Mouse (Mus musculus) G1E (cell line): ENCODE data around the gene Pid1. TPM values are rescaled to one million over a fixed set of nuclear protein-coding genes. Genes with fewer than 3 reads are reported as not detected.

Experiments
- ATAC-seq: 2 replicates; pipeline ENCODE4 v1.8.0; 2016; ENCODE audit warnings: mild to moderate bottlenecking; ENCODE audit not compliant: insufficient number of reproducible peaks, poor library complexity, low FRiP score, severe bottlenecking; ENCODE audit errors: extremely low read depth
- DNase-seq: peaks from one replicate; pipeline ENCODE4 v3.0.0; 2012; ENCODE audit warnings: low spot score
- H3K27me3 ChIP-seq: 2 replicates; pipeline ENCODE4 v1.6.1; 2012; ENCODE audit warnings: mild to moderate bottlenecking, low read length, inconsistent platforms; ENCODE audit not compliant: insufficient read depth
- H3K36me3 ChIP-seq: replicated peaks from 2 replicates; pipeline ENCODE3; 2012; ENCODE audit warnings: mild to moderate bottlenecking, inconsistent platforms
- H3K4me1 ChIP-seq: 2 replicates; pipeline ENCODE4 v1.6.1; 2012; ENCODE audit warnings: low read depth, low read length, inconsistent platforms, mixed read lengths; ENCODE audit not compliant: insufficient read depth
- H3K4me3 ChIP-seq: 2 replicates; pipeline ENCODE4 v1.5.1; 2012; ENCODE audit warnings: low read depth, mild to moderate bottlenecking, inconsistent platforms, low read length, moderate library complexity, mixed read lengths
- H3K9me3 ChIP-seq: replicated peaks from 2 replicates; pipeline ENCODE4 v1.6.1; 2012; ENCODE audit warnings: inconsistent platforms
- CTCF ChIP-seq: IDR thresholded peaks from 2 replicates; pipeline ENCODE4 v1.5.1; 2012; ENCODE audit warnings: low read depth, low read length, inconsistent platforms, mixed read lengths
- GATA1 ChIP-seq: IDR thresholded peaks from 2 replicates; pipeline ENCODE4 v1.6.1; 2012; ENCODE audit warnings: borderline replicate concordance, low read length, inconsistent platforms, mixed read lengths
- GATA2 ChIP-seq: IDR thresholded peaks from 2 replicates; pipeline ENCODE4 v1.6.1; 2012; ENCODE audit warnings: low read depth, low read length, inconsistent platforms, borderline replicate concordance
- POLR2AphosphoS5 ChIP-seq: IDR thresholded peaks from 2 replicates; pipeline ENCODE4 v1.6.1; 2012; ENCODE audit warnings: low read depth, low read length, inconsistent platforms; ENCODE audit not compliant: insufficient replicate concordance
- TAL1 ChIP-seq: conservative IDR thresholded peaks from 2 replicates; pipeline ENCODE4 v1.6.1; 2012; ENCODE audit warnings: low read depth, low read length, inconsistent platforms, mixed read lengths
- polyA plus RNA-seq: library from polyadenylated mRNA; stranded (reverse); fragments of >175 nt; gene quantifications from 2 replicates; pipeline ENCODE4 v1.2.3, GENCODE M21; 2012
- total RNA-seq, 2 experiments: library from RNA; stranded (forward) in 1 of 2; stranded (reverse) in 1 of 2; fragments of 200-1000 nt in 1 of 2; fragments of >200 nt in 1 of 2; fragmentation: Nextera tagmentation in 1 of 2; gene quantifications; 2 replicates each; pipeline ENCODE4 v1.2.3; 2014 to 2017

Gene Pid1
- total and polyA plus RNA-seq, 3 experiments, result 0.33 TPM; not detected in 2

DNA sequence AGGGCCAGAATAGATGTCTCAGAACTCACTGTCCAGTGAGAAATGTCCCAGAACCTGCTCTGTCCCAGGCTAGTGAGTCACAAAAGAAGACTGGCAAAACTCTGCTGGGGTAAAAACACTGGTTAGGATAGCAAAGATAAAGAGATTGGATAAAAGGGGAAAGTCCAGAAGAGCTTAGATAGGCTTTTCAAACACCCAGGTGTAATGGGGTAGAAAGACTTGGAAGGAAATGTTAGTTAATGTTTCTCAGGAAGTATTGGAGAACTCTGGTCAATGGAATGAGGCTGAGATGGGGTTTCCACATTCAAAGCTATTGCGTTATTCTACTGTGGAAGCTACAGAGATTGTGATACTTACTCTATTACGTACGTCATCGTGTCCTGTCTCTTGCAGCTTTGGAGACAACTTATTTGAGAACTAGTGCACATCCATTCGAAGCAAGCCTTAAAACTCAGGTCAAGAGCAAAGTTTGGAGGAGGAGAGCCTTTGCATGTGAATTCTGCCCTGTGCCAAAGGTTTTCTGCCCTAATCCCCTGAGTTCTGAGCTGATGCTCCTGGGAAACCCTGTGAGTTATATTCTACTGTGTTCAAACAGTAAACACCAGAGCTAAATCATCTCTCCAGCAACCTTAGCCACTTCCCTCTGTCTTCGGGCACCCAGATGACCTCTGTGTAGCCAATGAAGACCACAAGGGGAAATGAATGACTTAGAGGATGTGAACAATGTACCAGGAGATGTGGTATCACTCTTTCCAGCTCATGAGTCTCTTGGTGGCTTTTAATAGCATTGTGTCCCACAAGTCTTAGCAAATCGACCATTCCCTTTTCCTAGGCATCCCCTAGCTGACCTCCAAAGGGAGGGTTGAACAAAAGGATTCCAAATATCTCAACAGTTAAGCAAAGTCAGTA, 1.0 kb downstream of the Pid1 start:
- Histone ChIP-seq H3K4me1 (no peaks in the 10 kb centered on the region), H3K9me3 (peaks cover 61% of the 10 kb centered on the region), H3K27me3 (no peaks in the 10 kb centered on the region), H3K36me3 (no peaks in the 10 kb centered on the region), H3K4me3 (no peak overlapping the region)
- no peak for ATAC-seq
- TF ChIP-seq POLR2AphosphoS5 (no peak), TAL1 (no peak), CTCF (no peak), GATA2 (no peak), GATA1 (no peak)
- no peak for DNase-seq

DNA sequence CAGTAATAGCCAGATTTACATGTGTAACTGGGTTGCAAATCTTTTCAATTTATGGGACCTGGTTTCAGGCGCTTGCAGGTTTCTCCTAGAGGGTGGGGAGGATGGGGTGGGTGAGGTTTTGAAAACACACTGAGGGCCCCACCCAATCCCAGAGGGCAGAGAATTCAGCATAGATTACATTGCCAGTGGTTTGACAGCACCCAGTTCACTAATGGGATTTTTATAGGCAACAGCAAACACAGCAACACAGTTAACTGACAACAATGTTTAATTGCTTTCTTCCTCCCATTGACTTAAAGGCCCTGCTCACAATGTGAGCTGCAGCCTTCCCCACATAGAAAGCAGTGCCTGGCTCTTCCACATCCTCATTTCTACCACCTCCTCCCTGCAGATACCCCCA, 1.8 kb downstream of the Pid1 start:
- H3K27me3 ChIP-seq, result no peaks in the 10 kb centered on the region
- ATAC-seq (no peak), DNase-seq (no peak)
- no peak overlapping the region for H3K4me3 ChIP-seq
- H3K9me3 ChIP-seq, result peaks cover 56% of the 10 kb centered on the region
- no peaks in the 10 kb centered on the region for H3K4me1 ChIP-seq
- TF ChIP-seq CTCF, result no peak
- no peak for TF ChIP-seq GATA1
- TF ChIP-seq TAL1, result no peak
- no peak for TF ChIP-seq GATA2
- TF ChIP-seq POLR2AphosphoS5, result no peak
- no peaks in the 10 kb centered on the region for H3K36me3 ChIP-seq

DNA sequence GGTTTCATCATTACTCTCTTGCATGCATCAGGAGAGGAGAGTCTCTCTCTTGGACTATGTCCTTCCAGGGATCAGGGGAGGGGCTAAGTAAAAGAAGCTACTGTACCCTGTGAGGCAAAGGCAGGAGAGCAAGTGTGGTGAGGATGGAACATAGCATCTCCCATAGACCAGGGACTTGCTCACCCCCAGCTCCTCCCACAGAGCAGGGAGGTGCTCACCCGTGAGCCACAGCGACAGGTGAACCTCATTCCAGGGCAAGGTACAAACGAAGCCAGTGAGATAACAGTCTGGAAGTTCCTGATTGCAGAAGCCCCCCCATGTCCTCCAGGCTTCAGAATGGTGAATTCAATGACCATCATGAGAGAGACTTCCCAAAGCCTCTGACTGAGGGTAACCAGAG, 2.6 kb downstream of the Pid1 start:
- ATAC-seq (no peak), DNase-seq (no peak)
- TF ChIP-seq GATA1 (no peak), GATA2 (no peak), CTCF (no peak), POLR2AphosphoS5 (no peak), TAL1 (no peak)
- H3K36me3 ChIP-seq, result no peaks in the 10 kb centered on the region
- no peak overlapping the region for H3K4me3 ChIP-seq
- peaks cover 51% of the 10 kb centered on the region for H3K9me3 ChIP-seq
- H3K27me3 ChIP-seq, result no peaks in the 10 kb centered on the region
- no peaks in the 10 kb centered on the region for H3K4me1 ChIP-seq

DNA sequence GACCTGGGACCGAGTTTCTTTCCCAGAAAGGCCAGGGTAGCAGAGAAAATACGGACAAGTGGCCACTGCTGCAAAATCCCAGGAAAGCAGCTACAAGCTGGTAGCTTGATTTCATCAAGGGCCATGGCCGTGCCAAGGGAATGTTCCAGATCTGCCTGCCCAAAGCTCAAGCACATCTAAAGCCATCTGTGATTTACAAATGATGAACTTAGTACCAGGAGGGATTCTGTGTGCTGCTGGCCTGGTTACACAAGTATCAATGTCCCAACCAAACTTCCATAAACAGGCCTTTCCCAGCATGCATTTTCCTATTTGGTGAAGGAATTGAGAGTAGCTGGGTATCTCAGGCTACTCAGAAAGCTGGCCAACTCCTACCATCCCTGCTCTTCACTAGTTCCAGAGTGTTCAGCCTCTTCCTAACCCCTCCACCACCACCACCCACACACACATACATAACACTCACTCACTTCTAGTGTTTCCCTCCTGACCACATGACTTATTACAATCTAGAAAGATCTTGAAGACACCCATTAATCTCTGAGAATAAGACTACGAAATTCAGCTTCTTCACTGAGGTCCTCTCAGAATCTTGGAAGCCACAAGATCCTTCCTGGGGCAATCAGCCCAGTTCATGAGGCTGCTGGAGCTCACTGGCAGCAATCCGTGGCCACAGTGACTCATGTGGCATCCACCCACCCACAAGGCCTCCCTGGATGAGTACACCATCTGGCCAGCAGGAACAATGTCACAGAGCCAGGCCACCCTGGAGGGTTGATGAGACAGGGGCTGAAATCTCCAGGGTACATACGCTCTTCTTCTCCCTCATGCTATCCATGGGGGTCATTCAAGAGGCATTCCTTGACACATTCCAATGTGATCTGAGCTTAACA, 4.1 kb downstream of the Pid1 start:
- no peaks in the 10 kb centered on the region for H3K4me1 ChIP-seq
- ATAC-seq (no peak), DNase-seq (no peak)
- H3K27me3 ChIP-seq, result no peaks in the 10 kb centered on the region
- no peak overlapping the region for H3K4me3 ChIP-seq
- no peaks in the 10 kb centered on the region for H3K36me3 ChIP-seq
- H3K9me3 ChIP-seq, result peaks cover 39% of the 10 kb centered on the region
- TF ChIP-seq GATA1 (no peak), TAL1 (no peak), CTCF (no peak), POLR2AphosphoS5 (no peak), GATA2 (no peak)

DNA sequence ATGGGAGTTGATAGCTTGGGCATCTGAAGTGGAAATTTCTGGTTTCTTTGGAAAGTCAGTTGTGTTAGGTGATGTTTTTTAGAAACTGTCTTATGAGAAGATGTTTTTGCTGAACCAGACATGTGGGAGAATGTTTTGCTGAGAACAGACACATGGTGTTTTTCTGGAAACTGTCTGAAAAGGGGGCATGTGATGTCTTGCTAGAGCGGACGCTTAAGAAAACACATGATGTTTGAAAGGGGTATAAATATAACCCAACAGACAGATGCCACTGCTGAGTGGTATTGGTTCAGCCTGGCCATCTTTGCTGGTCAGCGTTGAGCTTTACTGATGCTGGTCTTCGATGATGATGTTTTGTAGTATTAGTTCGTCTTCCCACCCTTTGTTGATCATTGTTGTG, 6.8 kb downstream of the Pid1 start:
- Histone ChIP-seq H3K27me3 (no peaks in the 10 kb centered on the region), H3K36me3 (no peaks in the 10 kb centered on the region), H3K9me3 (peaks cover 34% of the 10 kb centered on the region), H3K4me1 (no peaks in the 10 kb centered on the region), H3K4me3 (no peak overlapping the region)
- ATAC-seq, result no peak
- no peak for DNase-seq
- TF ChIP-seq POLR2AphosphoS5 (no peak), GATA1 (no peak), CTCF (no peak), TAL1 (no peak), GATA2 (no peak)

DNA sequence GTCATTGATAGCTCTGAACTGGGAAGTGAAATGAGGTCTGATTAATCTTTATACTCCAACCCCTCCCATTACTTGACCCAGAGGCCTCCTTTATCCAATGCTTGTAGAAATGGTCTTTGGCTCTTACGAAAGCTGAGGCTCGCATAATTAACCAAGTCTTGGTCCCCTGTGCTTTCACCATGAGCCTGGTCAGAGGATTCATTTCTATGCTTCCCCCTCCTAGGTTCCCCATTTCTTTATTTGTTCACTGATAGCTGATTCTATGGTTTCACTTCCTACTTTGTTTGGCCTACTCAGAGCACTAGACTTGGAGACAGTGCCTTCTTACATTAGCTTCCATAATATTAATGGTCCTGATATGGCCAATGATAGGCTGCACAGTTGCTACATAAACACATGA, 13.7 kb downstream of the Pid1 start:
- ATAC-seq (no peak), DNase-seq (no peak)

More for the DNA sequence above, 13.7 kb downstream of the Pid1 start:
- Histone ChIP-seq H3K4me1 (no peaks in the 10 kb centered on the region), H3K36me3 (no peaks in the 10 kb centered on the region), H3K27me3 (no peaks in the 10 kb centered on the region), H3K4me3 (no peak overlapping the region), H3K9me3 (peaks cover 13% of the 10 kb centered on the region)
- no peak for TF ChIP-seq GATA2
- no peak for TF ChIP-seq GATA1
